9 mouse cellular contexts compared by ENCODE assay signal in the genomic region with DNA sequence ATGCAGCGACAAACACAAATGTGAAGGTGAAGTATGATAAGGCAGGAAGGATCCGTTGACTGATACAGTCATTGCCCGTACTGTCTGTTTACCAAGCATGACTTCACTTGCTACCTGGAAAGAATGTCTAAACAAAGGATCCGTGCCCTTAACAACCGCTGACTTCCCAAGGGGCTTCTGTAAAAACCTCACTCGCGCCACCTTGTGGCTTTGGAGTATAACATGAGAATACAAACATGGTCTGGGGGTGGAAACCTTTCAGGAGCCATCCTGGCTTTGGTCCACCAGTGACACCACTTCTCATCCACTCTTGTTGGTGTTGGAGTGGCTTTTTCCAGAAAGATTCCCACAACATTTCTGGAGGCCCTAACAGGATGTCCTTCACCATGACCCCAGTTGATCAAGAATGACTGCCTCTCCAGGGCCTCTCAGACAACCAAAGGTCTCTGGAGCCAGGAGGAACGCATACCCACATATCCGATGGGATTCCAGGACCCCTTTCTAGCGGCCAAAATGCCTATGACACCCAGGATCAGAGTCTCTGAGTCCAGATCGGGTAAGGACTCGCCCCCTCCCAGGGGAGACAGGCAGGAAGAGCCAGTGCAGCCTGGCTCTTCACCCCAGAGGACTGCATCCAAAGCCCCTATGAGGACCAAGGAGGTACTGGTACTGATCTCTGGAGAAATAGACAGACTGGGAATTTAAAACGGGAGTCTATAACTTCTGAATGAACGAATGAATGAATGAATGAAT. TPM values are rescaled to one million over a fixed set of nuclear protein-coding genes. Genes with fewer than 3 reads are reported as not detected.
DNase-seq lines count a peak whose midpoint lies in the region; ATAC-seq and TF ChIP-seq lines count a peak whose summit lies in the region.
"Had no signal": no experiment of that assay in that cellular context is flagged by ENCODE, and none has a peak within 500 bp of the region (broad histone marks: within the 10 kb centered on the region; RNA-seq: fewer than 3 reads in every experiment).

No protein-coding gene starts in this region.

- no peaks in the 10 kb centered on the region for H3K27me3 ChIP-seq in embryonic facial prominence, embryonic 14.5 days (replicated peaks; ENCODE audit: control insufficient read depth, insufficient read depth, low read length)
- no peaks in the 10 kb centered on the region for H3K27me3 ChIP-seq in heart, embryonic 13.5 days (replicated peaks)
- H3K27me3 ChIP-seq in kidney, embryonic 16.5 days (ENCODE audit: insufficient read depth, low read length): no peaks in the 10 kb centered on the region
- no peaks in the 10 kb centered on the region for H3K27me3 ChIP-seq in thymus, adult 2 months (ENCODE audit: control insufficient read depth, insufficient read depth, low read length)
- H3K27me3 ChIP-seq: lung, embryonic 15.5 days had no signal

- peaks cover 4% of the 10 kb centered on the region; the same call in 1 of the 2 replicates for H3K4me1 ChIP-seq in embryonic facial prominence, embryonic 14.5 days (ENCODE audit: control insufficient read depth, insufficient read depth, low read length)
- H3K4me1 ChIP-seq in heart, embryonic 13.5 days: peaks cover 20% of the 10 kb centered on the region
- H3K4me1 ChIP-seq in kidney, embryonic 16.5 days (ENCODE audit: insufficient read depth, low read length): peaks cover 24% of the 10 kb centered on the region
- H3K4me1 ChIP-seq in lung, adult 2 months (ENCODE audit: control insufficient read depth, insufficient read depth, low read length): peaks cover 8% of the 10 kb centered on the region
- peaks cover 7% of the 10 kb centered on the region for H3K4me1 ChIP-seq in thymus, adult 2 months (replicated peaks; ENCODE audit: control insufficient read depth, insufficient read depth, low read length)

- DNase-seq in CD4-positive, CD25-positive, alpha-beta regulatory T cell, adult 2 months (ENCODE audit: low read depth, low spot score): peak; percentile 88
- DNase-seq in adrenal gland, postnatal 10 days: peak; percentile 80
- peak; percentile 88 for DNase-seq in embryonic facial prominence, embryonic 14.5 days (ENCODE audit: low spot score)
- peak; percentile 59 for DNase-seq in lung, adult 2 months
- DNase-seq in thymus, adult 2 months: peak; percentile 73

- H3K36me3 ChIP-seq in embryonic facial prominence, embryonic 14.5 days (ENCODE audit: control insufficient read depth, insufficient read depth, low read length): no peaks in the 10 kb centered on the region
- no peaks in the 10 kb centered on the region for H3K36me3 ChIP-seq in heart, embryonic 13.5 days
- H3K36me3 ChIP-seq in kidney, embryonic 16.5 days (ENCODE audit: insufficient read depth, low read length): no peaks in the 10 kb centered on the region
- H3K36me3 ChIP-seq in thymus, adult 2 months (ENCODE audit: control insufficient read depth, insufficient read depth, low read length): no peaks in the 10 kb centered on the region
- H3K36me3 ChIP-seq: lung, embryonic 15.5 days had no signal

- no peak overlapping the region for H3K27ac ChIP-seq in embryonic facial prominence, embryonic 14.5 days (replicated peaks; ENCODE audit: low read depth, low read length)
- peak overlapping the region; percentile 59 for H3K27ac ChIP-seq in heart, embryonic 13.5 days (replicated peaks)
- peak overlapping the region; percentile 34; the same call in 1 of the 2 replicates for H3K27ac ChIP-seq in kidney, embryonic 16.5 days (ENCODE audit: low read length)
- H3K27ac ChIP-seq in thymus, adult 2 months (ENCODE audit: control insufficient read depth, insufficient read depth, low read length): no peak overlapping the region
- H3K27ac ChIP-seq: lung, embryonic 15.5 days had no signal

- WGBS in embryonic facial prominence, embryonic 14.5 days: 27% methylated on average over 14 of the region's 14 CpGs
- 17% methylated on average over 14 of the region's 14 CpGs for WGBS in heart, embryonic 13.5 days
- WGBS in kidney, embryonic 16.5 days: 26% methylated on average over 14 of the region's 14 CpGs
- WGBS in lung, adult 2 months: 20% methylated on average over 14 of the region's 14 CpGs
- WGBS in thymus, adult 2 months: 29% methylated on average over 14 of the region's 14 CpGs

- peak; percentile 44 for ATAC-seq in embryonic facial prominence, embryonic 14.5 days (ENCODE audit: low read depth)
- ATAC-seq in heart, embryonic 13.5 days (ENCODE audit: extremely low read depth, insufficient number of reproducible peaks, low FRiP score, low TSS enrichment): peak; percentile 11; the same call in 1 of the 2 replicates
- peak; percentile 36; the same call in 1 of the 2 replicates for ATAC-seq in kidney, embryonic 16.5 days (ENCODE audit: low FRiP score, low TSS enrichment)
- peak; percentile 70 for ATAC-seq in neutrophil, adult 5-6 weeks (ENCODE audit: extremely low read depth, insufficient number of reproducible peaks, low FRiP score, poor library complexity, severe bottlenecking)

- H3K4me3 ChIP-seq in embryonic facial prominence, embryonic 14.5 days (ENCODE audit: low read depth, low read length): 0 out of 2 replicates have a peak overlapping the region, but pooled peaks have one; percentile 7
- H3K4me3 ChIP-seq in heart, embryonic 13.5 days: peak overlapping the region; percentile 29
- H3K4me3 ChIP-seq in kidney, embryonic 16.5 days (ENCODE audit: low read length): peak overlapping the region; percentile 22
- no peak overlapping the region for H3K4me3 ChIP-seq in lung, adult 2 months (replicated peaks; ENCODE audit: extremely low read depth, low read depth, low read length)
- no peak overlapping the region for H3K4me3 ChIP-seq in thymus, adult 2 months (ENCODE audit: control insufficient read depth, insufficient read depth, low read length)

- TF ChIP-seq CTCF in lung, adult 2 months (IDR thresholded peaks at IDR 0.05; ENCODE audit: insufficient read depth, low read length): peak; percentile 58
- no peak for TF ChIP-seq CTCF in thymus, adult 2 months (IDR thresholded peaks at IDR 0.05; ENCODE audit: borderline replicate concordance, control insufficient read depth, extremely low read depth, insufficient read depth, low read length, poor library complexity)

- H3K9me3 ChIP-seq in embryonic facial prominence, embryonic 14.5 days (ENCODE audit: control insufficient read depth, low read length): no peaks in the 10 kb centered on the region
- no peaks in the 10 kb centered on the region for H3K9me3 ChIP-seq in heart, embryonic 13.5 days
- no peaks in the 10 kb centered on the region for H3K9me3 ChIP-seq in kidney, embryonic 16.5 days (ENCODE audit: low read length)
- H3K9me3 ChIP-seq: lung, embryonic 15.5 days had no signal

- H3K4me2 ChIP-seq in embryonic facial prominence, embryonic 14.5 days (ENCODE audit: low read depth, low read length): peak overlapping the region; percentile 23
- H3K4me2 ChIP-seq in heart, embryonic 13.5 days: peak overlapping the region; percentile 63
- peak overlapping the region; percentile 46 for H3K4me2 ChIP-seq in kidney, embryonic 16.5 days (replicated peaks; ENCODE audit: low read depth, low read length)

- TF ChIP-seq POLR2A in lung, adult 2 months (IDR thresholded peaks at IDR 0.05; ENCODE audit: borderline replicate concordance, extremely low read depth, low read depth, low read length): no peak
- TF ChIP-seq POLR2A in thymus, adult 2 months (IDR thresholded peaks at IDR 0.05; ENCODE audit: control insufficient read depth, extremely low read depth, insufficient read depth, low read length, poor library complexity): no peak

- no peak overlapping the region for H3K9ac ChIP-seq in embryonic facial prominence, embryonic 14.5 days (ENCODE audit: low read depth, low read length)
- H3K9ac ChIP-seq in heart, embryonic 13.5 days: peak overlapping the region; percentile 11; the same call in 1 of the 2 replicates
- H3K9ac ChIP-seq in kidney, embryonic 16.5 days (replicated peaks; ENCODE audit: low read length): peak overlapping the region; percentile 44; the same call in 1 of the 2 replicates
- H3K9ac ChIP-seq: lung, embryonic 15.5 days had no signal

RNA-seq across cellular contexts. Expression of gene Ceacam9, which starts 7.0 kb away (rescaled TPM):
- total RNA-seq in adrenal gland, postnatal 10 days (2021): not detected
- not detected in 2 replicates for polyA plus RNA-seq in embryonic facial prominence, embryonic 14.5 days (2014; fragmentation: Nextera tagmentation; extraction: Ambion mirVana)
- polyA plus RNA-seq in heart, embryonic 13.5 days (2015; fragmentation: Nextera tagmentation; extraction: Ambion mirVana): not detected in 2 replicates
- polyA plus RNA-seq in kidney, embryonic 16.5 days (2015; fragmentation: Nextera tagmentation; extraction: Ambion mirVana): not detected in 2 replicates
- not detected in 2 replicates for polyA plus RNA-seq in lung, adult 2 months (2012; rRNA removed)
- not detected in 2 replicates for total RNA-seq in neutrophil, adult 5-6 weeks (2017)
- 0.07 TPM in 1 of 2 replicates, not detected in the other for polyA plus RNA-seq in thymus, adult 2 months (2012; rRNA removed)
- polyA plus RNA-seq: lung, embryonic 15.5 days had no signal

RNA-seq across cellular contexts. Expression of gene Ap2s1, which starts 9.4 kb away (rescaled TPM):
- total RNA-seq in adrenal gland, postnatal 10 days (2021): 100 to 1,000 TPM; 154 to 156 TPM
- 278 and 286 TPM in 2 replicates for polyA plus RNA-seq in embryonic facial prominence, embryonic 14.5 days (2014; fragmentation: Nextera tagmentation; extraction: Ambion mirVana)
- 210 and 235 TPM in 2 replicates for polyA plus RNA-seq in heart, embryonic 13.5 days (2015; fragmentation: Nextera tagmentation; extraction: Ambion mirVana)
- 269 and 282 TPM in 2 replicates for polyA plus RNA-seq in kidney, embryonic 16.5 days (2015; fragmentation: Nextera tagmentation; extraction: Ambion mirVana)
- 206 and 228 TPM in 2 replicates for polyA plus RNA-seq in lung, adult 2 months (2012; rRNA removed)
- total RNA-seq in neutrophil, adult 5-6 weeks (2017): 40.2 and 47.9 TPM in 2 replicates
- 418 and 426 TPM in 2 replicates for polyA plus RNA-seq in thymus, adult 2 months (2012; rRNA removed)

RNA-seq across cellular contexts. Expression of gene Slc1a5, which starts 52.4 kb away (rescaled TPM):
- 100 to 1,000 TPM; 108 to 109 TPM for total RNA-seq in adrenal gland, postnatal 10 days (2021)
- 26.5 and 27.5 TPM in 2 replicates for polyA plus RNA-seq in embryonic facial prominence, embryonic 14.5 days (2014; fragmentation: Nextera tagmentation; extraction: Ambion mirVana)
- 35.2 and 37.8 TPM in 2 replicates for polyA plus RNA-seq in heart, embryonic 13.5 days (2015; fragmentation: Nextera tagmentation; extraction: Ambion mirVana)
- polyA plus RNA-seq in kidney, embryonic 16.5 days (2015; fragmentation: Nextera tagmentation; extraction: Ambion mirVana): 49.2 and 51.0 TPM in 2 replicates
- polyA plus RNA-seq in lung, adult 2 months (2012; rRNA removed): 190 and 201 TPM in 2 replicates
- total RNA-seq in neutrophil, adult 5-6 weeks (2017): 119 and 128 TPM in 2 replicates
- 254 and 310 TPM in 2 replicates for polyA plus RNA-seq in thymus, adult 2 months (2012; rRNA removed)

RNA-seq across cellular contexts. Expression of gene Ceacam15, which starts 53.3 kb away (rescaled TPM):
- not detected for total RNA-seq in adrenal gland, postnatal 10 days (2021)
- polyA plus RNA-seq in embryonic facial prominence, embryonic 14.5 days (2014; fragmentation: Nextera tagmentation; extraction: Ambion mirVana): not detected in 2 replicates
- 0.48 TPM in 2 replicates for polyA plus RNA-seq in heart, embryonic 13.5 days (2015; fragmentation: Nextera tagmentation; extraction: Ambion mirVana)
- polyA plus RNA-seq in kidney, embryonic 16.5 days (2015; fragmentation: Nextera tagmentation; extraction: Ambion mirVana): not detected in 2 replicates
- not detected in 2 replicates for polyA plus RNA-seq in lung, adult 2 months (2012; rRNA removed)
- not detected in 2 replicates for total RNA-seq in neutrophil, adult 5-6 weeks (2017)
- polyA plus RNA-seq in thymus, adult 2 months (2012; rRNA removed): 0.75 and 0.84 TPM in 2 replicates
- polyA plus RNA-seq: lung, embryonic 15.5 days had no signal

Comparison
In these comparisons a context has a peak if more than half of its experiments do, and no peak if none do; other contexts are left out.
1. ATAC-seq: peak in every context shown above with its lines; median percentile 70 in neutrophil, adult 5-6 weeks; 44 in embryonic facial prominence, embryonic 14.5 days; 36 in kidney, embryonic 16.5 days; 11 in heart, embryonic 13.5 days.
2. H3K27ac ChIP-seq: peak in heart, embryonic 13.5 days (single experiment) and kidney, embryonic 16.5 days (single experiment); none in embryonic facial prominence, embryonic 14.5 days (single experiment) and thymus, adult 2 months (single experiment).
3. H3K4me3 ChIP-seq: peak in embryonic facial prominence, embryonic 14.5 days (single experiment), heart, embryonic 13.5 days (single experiment) and kidney, embryonic 16.5 days (single experiment); none in lung, adult 2 months (single experiment) and thymus, adult 2 months (single experiment).
4. Peak in every context shown above with its lines, with median percentiles within 50 percentile points of each other: DNase-seq and H3K4me2 ChIP-seq.